15 mouse cellular contexts compared by ENCODE assay signal in the genomic region with DNA sequence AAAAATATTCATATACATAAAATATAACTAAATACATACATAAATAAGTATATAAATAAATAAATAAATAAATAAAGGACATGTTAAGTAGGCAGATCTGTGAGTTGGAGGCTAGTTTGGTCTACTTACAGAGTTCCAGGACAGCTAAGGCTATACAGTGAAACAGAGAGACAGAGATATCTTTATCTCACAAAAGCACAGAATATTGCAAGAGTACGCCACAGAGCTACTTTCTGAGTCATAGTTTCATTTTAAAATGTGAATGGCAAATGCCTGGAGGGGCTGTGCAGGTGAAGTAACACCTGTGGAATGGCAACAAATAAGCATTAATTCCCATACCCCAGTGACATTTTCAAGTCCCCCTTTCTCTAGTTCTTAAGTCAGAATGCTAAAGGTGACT.
"Had no signal": no experiment of that assay in that cellular context is flagged by ENCODE, and none has a peak within 500 bp of the region (broad histone marks: within the 10 kb centered on the region; RNA-seq: fewer than 3 reads in every experiment).

No protein-coding gene starts in this region.

- H3K36me3 ChIP-seq: limb, embryonic 12.5 days; lung, embryonic 15.5 days; midbrain, embryonic 13.5 days; neural tube, embryonic 15.5 days; stomach, embryonic 15.5 days had no signal

- H3K4me2 ChIP-seq: limb, embryonic 12.5 days; lung, embryonic 15.5 days; midbrain, embryonic 13.5 days; neural tube, embryonic 15.5 days; stomach, embryonic 15.5 days had no signal

- H3K9me3 ChIP-seq: limb, embryonic 12.5 days; lung, embryonic 15.5 days; midbrain, embryonic 13.5 days; neural tube, embryonic 15.5 days; stomach, embryonic 15.5 days had no signal

- H3K9ac ChIP-seq: limb, embryonic 12.5 days; lung, embryonic 15.5 days; midbrain, embryonic 13.5 days; neural tube, embryonic 15.5 days; stomach, embryonic 15.5 days had no signal

- H3K27ac ChIP-seq: limb, embryonic 12.5 days; lung, embryonic 15.5 days; macrophage; midbrain, embryonic 13.5 days; neural tube, embryonic 15.5 days; stomach, embryonic 15.5 days had no signal

- H3K4me3 ChIP-seq: limb, embryonic 12.5 days; lung, embryonic 15.5 days; midbrain, embryonic 13.5 days; myocyte; neural tube, embryonic 15.5 days; stomach, embryonic 15.5 days had no signal

- H3K27me3 ChIP-seq: limb, embryonic 12.5 days; lung, embryonic 15.5 days; midbrain, embryonic 13.5 days; neural tube, embryonic 15.5 days; stomach, embryonic 15.5 days had no signal

- ATAC-seq: inflammation-experienced regulatory T-cells, adult 6 months; intestine, postnatal 0 days; midbrain, embryonic 13.5 days had no signal

- DNase-seq: kidney, adult 8-10 months; kidney, postnatal 25 days; layer of hippocampus, postnatal 36 days; lung, postnatal 14 days; thymus, adult 2 months; thymus, postnatal 25 days had no signal
